Mouse (Mus musculus) left cerebral cortex, adult 11 months (tissue): ENCODE measurements around the gene Fgfr2.

Source experiments
- DNase-seq: peaks from one replicate; pipeline ENCODE4 v3.0.0; 2022; ENCODE audit warnings: low spot score

Gene Fgfr2

GRCm38 (mm10) chr7:131722783-131723575 is 1400.2 kb downstream of the Fgfr2 start:
- no peak for DNase-seq

- DNase-seq, result no peak
Measured at GRCm38 (mm10) chr7:131722316-131722715, 1400.8 kb downstream of the Fgfr2 start.

- DNase-seq, result no peak
Measured at GRCm38 (mm10) chr7:131718280-131718679, 1404.9 kb downstream of the Fgfr2 start.

GRCm38 (mm10) chr7:131713076-131713475 is 1410.1 kb downstream of the Fgfr2 start:
- no peak for DNase-seq

GRCm38 (mm10) chr7:131696889-131697288 is 1426.3 kb downstream of the Fgfr2 start:
- no peak for DNase-seq

- DNase-seq, result no peak
Measured at GRCm38 (mm10) chr7:131687324-131687723, 1435.8 kb downstream of the Fgfr2 start.

- no peak for DNase-seq
Measured at GRCm38 (mm10) chr7:131677126-131677525, 1446.0 kb downstream of the Fgfr2 start.

- DNase-seq, result no peak
Measured at GRCm38 (mm10) chr7:131670586-131670985, 1452.6 kb downstream of the Fgfr2 start.

- DNase-seq, result peak; percentile 28
Measured at GRCm38 (mm10) chr7:131669326-131669725, 1453.8 kb downstream of the Fgfr2 start.

GRCm38 (mm10) chr7:131660726-131661125 is 1462.4 kb downstream of the Fgfr2 start:
- no peak for DNase-seq

GRCm38 (mm10) chr7:131656017-131656416 is 1467.1 kb downstream of the Fgfr2 start:
- DNase-seq, result no peak

GRCm38 (mm10) chr7:131653416-131653815 is 1469.7 kb downstream of the Fgfr2 start:
- no peak for DNase-seq

GRCm38 (mm10) chr7:131651921-131652694 is 1471.0 kb downstream of the Fgfr2 start:
- no peak for DNase-seq

GRCm38 (mm10) chr7:131650277-131650676 is 1472.9 kb downstream of the Fgfr2 start:
- DNase-seq, result no peak

- no peak for DNase-seq
Measured at GRCm38 (mm10) chr7:131648276-131648675, 1474.9 kb downstream of the Fgfr2 start.

- no peak for DNase-seq
Measured at GRCm38 (mm10) chr7:131647583-131647982, 1475.6 kb downstream of the Fgfr2 start.

GRCm38 (mm10) chr7:131644586-131644985 is 1478.6 kb downstream of the Fgfr2 start:
- DNase-seq, result no peak

GRCm38 (mm10) chr7:131644051-131644450 is 1479.1 kb downstream of the Fgfr2 start:
- no peak for DNase-seq

- DNase-seq, result no peak
Measured at GRCm38 (mm10) chr7:131643341-131643840, 1479.8 kb downstream of the Fgfr2 start.

GRCm38 (mm10) chr7:131629562-131629961 is 1493.6 kb downstream of the Fgfr2 start:
- no peak for DNase-seq

- DNase-seq, result peak; percentile 4
Measured at GRCm38 (mm10) chr7:131628846-131629391, 1494.2 kb downstream of the Fgfr2 start.

GRCm38 (mm10) chr7:131628356-131628755 is 1494.8 kb downstream of the Fgfr2 start:
- no peak for DNase-seq

GRCm38 (mm10) chr7:131609677-131610076 is 1513.5 kb downstream of the Fgfr2 start:
- no peak for DNase-seq
